9 mouse cellular contexts compared by ENCODE assay signal in genomic region chr5:92278942-92279537, GRCm38 (mm10). TPM values are rescaled to one million over a fixed set of nuclear protein-coding genes. Genes with fewer than 3 reads are reported as not detected.
A peak's percentile ranks its signal among the peaks of the same experiment; 100 is the strongest.
DNase-seq lines count a peak whose midpoint lies in the region; ATAC-seq lines count a peak whose summit lies in the region.
"Had no signal": no experiment of that assay in that cellular context is flagged by ENCODE, and none has a peak within 500 bp of the region (broad histone marks: within the 10 kb centered on the region; RNA-seq: fewer than 3 reads in every experiment).

No protein-coding gene starts in this region.

- H3K4me1 ChIP-seq in midbrain, embryonic 15.5 days, result peaks cover 9% of the 10 kb centered on the region

- 79% methylated on average over 10 of the region's 10 CpGs for WGBS in midbrain, embryonic 15.5 days

- intact Hi-C loops in left cerebral cortex, postnatal 14 days (cut with DNase I), result no loop called here

- H3K27ac ChIP-seq in midbrain, embryonic 15.5 days, result 0 out of 2 replicates have a peak overlapping the region, but pooled peaks have one; percentile 29

- H3K4me2 ChIP-seq in midbrain, embryonic 15.5 days, result peak overlapping the region; percentile 88; the same call in 1 of the 2 replicates

- H3K9ac ChIP-seq in midbrain, embryonic 15.5 days, result no peak overlapping the region

- H3K4me3 ChIP-seq in midbrain, embryonic 15.5 days, result peak overlapping the region; percentile 56; the same call in 1 of the 2 replicates

- peak; percentile 37 for DNase-seq in gastrocnemius, adult 18-20 months (ENCODE audit: low spot score)
- DNase-seq in gastrocnemius, postnatal 10 days, result no peak
- peak; percentile 90 for DNase-seq in A20 (ENCODE audit: low read depth, low spot score)
- no peak for DNase-seq in left cerebral cortex, adult 18-20 months (ENCODE audit: low spot score in 2 of 2)
- no peak for DNase-seq in adrenal gland, adult 2 months
- no peak for DNase-seq in left cerebral cortex, postnatal 14 days (ENCODE audit: low spot score in 2 of 2)

- peak; percentile 70 for ATAC-seq in granulocyte monocyte progenitor cell, adult 5-6 weeks (replicated peaks; ENCODE audit: poor library complexity, severe bottlenecking)
- ATAC-seq in midbrain, embryonic 15.5 days (replicated peaks), result no peak

- no peaks in the 10 kb centered on the region for H3K36me3 ChIP-seq in midbrain, embryonic 15.5 days (replicated peaks)

- H3K9me3 ChIP-seq in midbrain, embryonic 15.5 days, result no peaks in the 10 kb centered on the region

- H3K27me3 ChIP-seq in midbrain, embryonic 15.5 days (replicated peaks), result no peaks in the 10 kb centered on the region

RNA-seq across cellular contexts. Expression of gene Naaa, which starts 1.1 kb away (rescaled TPM):
- total RNA-seq in gastrocnemius, adult 18-20 months (2021), result 1 to 10 TPM; 6.1 to 7.0 TPM
- 10 to 100 TPM in 1 of 2 experiments, 1 to 10 TPM in 1; 8.9 to 11.7 TPM for total RNA-seq in gastrocnemius, postnatal 10 days (2021)
- 5.8 and 17.9 TPM in 2 replicates for total RNA-seq in granulocyte monocyte progenitor cell, adult 5-6 weeks (2014; fragmentation: Nextera tagmentation)
- total RNA-seq in granulocyte monocyte progenitor cell, adult 5-6 weeks (2017), result 7.2 and 11.9 TPM in 2 replicates
- polyA plus RNA-seq in midbrain, embryonic 15.5 days (2015; fragmentation: Nextera tagmentation; extraction: Ambion mirVana), result 16.4 and 17.7 TPM in 2 replicates
- 10 to 100 TPM; 37.9 to 38.9 TPM for total RNA-seq in left cerebral cortex, adult 18-20 months (2021)
- 10 to 100 TPM; 20.1 to 29.4 TPM for total RNA-seq in adrenal gland, adult 2 months (2021)
- 33.6 and 42.7 TPM in 2 replicates for polyA plus RNA-seq in adrenal gland, adult 2 months (2012; rRNA removed)
- total RNA-seq in left cerebral cortex, postnatal 14 days (2021), result 10 to 100 TPM; 26.6 to 30.7 TPM

RNA-seq across cellular contexts. Expression of gene Ppef2, which starts 23.0 kb away (rescaled TPM):
- not detected for total RNA-seq in gastrocnemius, adult 18-20 months (2021)
- total RNA-seq in gastrocnemius, postnatal 10 days (2021), result not detected
- not detected in 2 replicates for total RNA-seq in granulocyte monocyte progenitor cell, adult 5-6 weeks (2014; fragmentation: Nextera tagmentation)
- not detected in 2 replicates for total RNA-seq in granulocyte monocyte progenitor cell, adult 5-6 weeks (2017)
- 0.50 and 0.99 TPM in 2 replicates for polyA plus RNA-seq in midbrain, embryonic 15.5 days (2015; fragmentation: Nextera tagmentation; extraction: Ambion mirVana)
- under 1 TPM; 0.46 to 0.91 TPM for total RNA-seq in left cerebral cortex, adult 18-20 months (2021)
- under 1 TPM in 1 of 2 experiments, not detected in 1; 0.12 TPM for total RNA-seq in adrenal gland, adult 2 months (2021)
- 0.16 and 0.24 TPM in 2 replicates for polyA plus RNA-seq in adrenal gland, adult 2 months (2012; rRNA removed)
- total RNA-seq in left cerebral cortex, postnatal 14 days (2021), result 1 to 10 TPM in 1 of 2 experiments, under 1 TPM in 1; 0.23 to 1.0 TPM
- polyA plus RNA-seq: embryonic facial prominence, embryonic 11.5 days had no signal

RNA-seq across cellular contexts. Expression of gene Sdad1, which starts 31.2 kb away (rescaled TPM):
- total RNA-seq in gastrocnemius, adult 18-20 months (2021), result 10 to 100 TPM; 15.8 to 17.4 TPM
- total RNA-seq in gastrocnemius, postnatal 10 days (2021), result 10 to 100 TPM; 20.3 to 20.8 TPM
- total RNA-seq in granulocyte monocyte progenitor cell, adult 5-6 weeks (2014; fragmentation: Nextera tagmentation), result 41.2 and 46.9 TPM in 2 replicates
- total RNA-seq in granulocyte monocyte progenitor cell, adult 5-6 weeks (2017), result 67.5 and 84.2 TPM in 2 replicates
- 31.8 TPM in 2 replicates for polyA plus RNA-seq in midbrain, embryonic 15.5 days (2015; fragmentation: Nextera tagmentation; extraction: Ambion mirVana)
- total RNA-seq in left cerebral cortex, adult 18-20 months (2021), result 10 to 100 TPM; 18.5 to 19.1 TPM
- 10 to 100 TPM; 25.0 to 39.1 TPM for total RNA-seq in adrenal gland, adult 2 months (2021)
- polyA plus RNA-seq in adrenal gland, adult 2 months (2012; rRNA removed), result 11.2 and 13.2 TPM in 2 replicates
- total RNA-seq in left cerebral cortex, postnatal 14 days (2021), result 10 to 100 TPM; 18.6 to 20.2 TPM

RNA-seq across cellular contexts. Expression of gene Cxcl9, which starts 48.8 kb away (rescaled TPM):
- under 1 TPM; 0.30 to 0.36 TPM for total RNA-seq in gastrocnemius, adult 18-20 months (2021)
- total RNA-seq in gastrocnemius, postnatal 10 days (2021), result 1 to 10 TPM; 3.7 to 5.3 TPM
- not detected in 2 replicates for total RNA-seq in granulocyte monocyte progenitor cell, adult 5-6 weeks (2014; fragmentation: Nextera tagmentation)
- total RNA-seq in granulocyte monocyte progenitor cell, adult 5-6 weeks (2017), result 0.22 and 0.52 TPM in 2 replicates
- polyA plus RNA-seq in midbrain, embryonic 15.5 days (2015; fragmentation: Nextera tagmentation; extraction: Ambion mirVana), result not detected in 2 replicates
- not detected for total RNA-seq in left cerebral cortex, adult 18-20 months (2021)
- total RNA-seq in adrenal gland, adult 2 months (2021), result 1 to 10 TPM; 2.5 to 2.6 TPM
- polyA plus RNA-seq in adrenal gland, adult 2 months (2012; rRNA removed), result 3.7 and 7.2 TPM in 2 replicates
- total RNA-seq in left cerebral cortex, postnatal 14 days (2021), result not detected
- polyA plus RNA-seq: embryonic facial prominence, embryonic 11.5 days had no signal

RNA-seq across cellular contexts. Expression of gene Art3, which starts 52.6 kb away (rescaled TPM):
- 100 to 1,000 TPM; 378 to 469 TPM for total RNA-seq in gastrocnemius, adult 18-20 months (2021)
- 100 to 1,000 TPM; 327 to 371 TPM for total RNA-seq in gastrocnemius, postnatal 10 days (2021)
- total RNA-seq in granulocyte monocyte progenitor cell, adult 5-6 weeks (2014; fragmentation: Nextera tagmentation), result 1.1 TPM in 1 of 2 replicates, not detected in the other
- total RNA-seq in granulocyte monocyte progenitor cell, adult 5-6 weeks (2017), result 4.8 TPM in 1 of 2 replicates, not detected in the other
- 4.5 and 5.5 TPM in 2 replicates for polyA plus RNA-seq in midbrain, embryonic 15.5 days (2015; fragmentation: Nextera tagmentation; extraction: Ambion mirVana)
- 1 to 10 TPM; 2.3 to 5.6 TPM for total RNA-seq in left cerebral cortex, adult 18-20 months (2021)
- total RNA-seq in adrenal gland, adult 2 months (2021), result 10 to 100 TPM; 39.2 to 58.2 TPM
- 2.6 and 3.1 TPM in 2 replicates for polyA plus RNA-seq in adrenal gland, adult 2 months (2012; rRNA removed)
- total RNA-seq in left cerebral cortex, postnatal 14 days (2021), result 10 to 100 TPM; 10.2 to 11.8 TPM

Comparison
In these comparisons a context has a peak if more than half of its experiments do, and no peak if none do; other contexts are left out.
1. DNase-seq: peak in gastrocnemius, adult 18-20 months (single experiment) and A20 (single experiment); none in gastrocnemius, postnatal 10 days (single experiment), left cerebral cortex, adult 18-20 months (0 of 2), adrenal gland, adult 2 months (single experiment) and left cerebral cortex, postnatal 14 days (0 of 2).